Mouse (Mus musculus) heart, embryonic 12.5 days (tissue): Measurements from ENCODE around the gene Prr5l. TPM values are rescaled to one million over a fixed set of nuclear protein-coding genes. Genes with fewer than 3 reads are reported as not detected.
A peak's percentile ranks its signal among the peaks of the same experiment; 100 is the strongest.

Experiments
- ATAC-seq: fragments of 200-750 bp; cut with Nextera tagmentation; 2 replicates; pipeline ENCODE4 v1.8.0; 2017; ENCODE audit warnings: moderate TSS enrichment, moderate library complexity; ENCODE audit not compliant: insufficient number of reproducible peaks, low FRiP score
- H3K27ac ChIP-seq: fragments of 300-500 bp; sonication (generic); 2 replicates; pipeline ENCODE4 v1.5.1; 2016; ENCODE audit warnings: mild to moderate bottlenecking, moderate library complexity; ENCODE audit not compliant: poor library complexity, severe bottlenecking
- H3K27me3 ChIP-seq: fragments of 300-500 bp; sonication (generic); replicated peaks from 2 replicates; pipeline ENCODE4 v1.6.1; 2016; ENCODE audit warnings: mild to moderate bottlenecking, moderate library complexity
- H3K36me3 ChIP-seq: fragments of 300-500 bp; sonication (generic); 2 replicates; pipeline ENCODE4 v1.6.1; 2016; ENCODE audit warnings: mild to moderate bottlenecking, moderate library complexity
- H3K4me1 ChIP-seq: fragments of 300-500 bp; sonication (generic); replicated peaks from 2 replicates; pipeline ENCODE4 v1.6.1; 2016; ENCODE audit warnings: mild to moderate bottlenecking
- H3K4me2 ChIP-seq: fragments of 300-500 bp; sonication (generic); 2 replicates; pipeline ENCODE4 v1.6.1; 2016; ENCODE audit warnings: mild to moderate bottlenecking, moderate library complexity
- H3K4me3 ChIP-seq: fragments of 300-500 bp; sonication (generic); 2 replicates; pipeline ENCODE4 v1.5.1; 2016; ENCODE audit warnings: mild to moderate bottlenecking
- H3K9ac ChIP-seq: fragments of 300-500 bp; sonication (generic); 2 replicates; pipeline ENCODE4 v1.6.1; 2016; ENCODE audit warnings: mild to moderate bottlenecking, moderate library complexity
- H3K9me3 ChIP-seq: fragments of 300-500 bp; sonication (generic); replicated peaks from 2 replicates; pipeline ENCODE4 v1.6.1; 2016; ENCODE audit warnings: mild to moderate bottlenecking, moderate library complexity
- WGBS: fragments of 180-500 bp; shearing (Covaris S2); methylation state at CpG from one replicate; pipeline ENCODE4 v1.1.7; 2016; 5-methylcytosine and 5-hydroxymethylcytosine counted together
- polyA plus RNA-seq: library from polyadenylated mRNA; unstranded; fragments of >200 nt; fragmentation: Nextera tagmentation; extraction: Ambion mirVana; gene quantifications from 2 replicates; pipeline ENCODE4 v1.2.1, GENCODE M21; 2016

Prr5l gene
- polyA plus RNA-seq, 1 experiment from 2014 or later = 10.3 TPM

- no peaks in the 10 kb centered on the region for H3K9me3 ChIP-seq
- H3K36me3 ChIP-seq = no peaks in the 10 kb centered on the region
- no peak overlapping the region for H3K9ac ChIP-seq
- WGBS = 70% methylated on average over 5 of the region's 5 CpGs
- no peaks in the 10 kb centered on the region for H3K27me3 ChIP-seq
- ATAC-seq = no peak
- peaks cover 20% of the 10 kb centered on the region for H3K4me1 ChIP-seq
- H3K4me3 ChIP-seq = no peak overlapping the region
- no peak overlapping the region for H3K4me2 ChIP-seq
- no peak overlapping the region for H3K27ac ChIP-seq
Measured at GRCm38 (mm10) chr2:101831851-101832250, 51.0 kb downstream of the Prr5l start.

GRCm38 (mm10) chr2:101830186-101830915, 52.5 kb downstream of the Prr5l start:
- H3K4me2 ChIP-seq = 0 out of 2 replicates have a peak overlapping the region, but pooled peaks have one; percentile 9
- no peak for ATAC-seq

GRCm38 (mm10) chr2:101829013-101829412, 53.8 kb downstream of the Prr5l start:
- no peak overlapping the region for H3K4me3 ChIP-seq
- H3K36me3 ChIP-seq = no peaks in the 10 kb centered on the region
- no peaks in the 10 kb centered on the region for H3K27me3 ChIP-seq
- no peak overlapping the region for H3K9ac ChIP-seq
- no peak overlapping the region for H3K4me2 ChIP-seq
- 78% methylated on average over 4 of the region's 4 CpGs for WGBS
- ATAC-seq = no peak
- no peak overlapping the region for H3K27ac ChIP-seq
- H3K9me3 ChIP-seq = no peaks in the 10 kb centered on the region
- H3K4me1 ChIP-seq = peaks cover 20% of the 10 kb centered on the region

More at GRCm38 (mm10) chr2:101830186-101830915, 52.5 kb downstream of the Prr5l start:
- H3K4me1 ChIP-seq = peaks cover 20% of the 10 kb centered on the region
- 38% methylated on average over 9 of the region's 9 CpGs for WGBS
- H3K36me3 ChIP-seq = no peaks in the 10 kb centered on the region
- H3K9ac ChIP-seq = no peak overlapping the region
- H3K27me3 ChIP-seq = no peaks in the 10 kb centered on the region
- H3K9me3 ChIP-seq = no peaks in the 10 kb centered on the region
- H3K4me3 ChIP-seq = no peak overlapping the region
- no peak overlapping the region for H3K27ac ChIP-seq

GRCm38 (mm10) chr2:101828057-101828643, 54.7 kb downstream of the Prr5l start:
- ATAC-seq = no peak
- WGBS = 57% methylated on average over 5 of the region's 5 CpGs
- Histone ChIP-seq H3K4me3 (no peak overlapping the region), H3K9me3 (no peaks in the 10 kb centered on the region), H3K27ac (no peak overlapping the region), H3K4me2 (no peak overlapping the region), H3K4me1 (peaks cover 20% of the 10 kb centered on the region), H3K9ac (no peak overlapping the region), H3K36me3 (no peaks in the 10 kb centered on the region), H3K27me3 (no peaks in the 10 kb centered on the region)

GRCm38 (mm10) chr2:101827626-101828025, 55.2 kb downstream of the Prr5l start:
- H3K27me3 ChIP-seq = no peaks in the 10 kb centered on the region
- H3K4me3 ChIP-seq = no peak overlapping the region
- ATAC-seq = no peak
- no peak overlapping the region for H3K27ac ChIP-seq
- H3K4me1 ChIP-seq = peaks cover 21% of the 10 kb centered on the region
- no peaks in the 10 kb centered on the region for H3K9me3 ChIP-seq
- no peaks in the 10 kb centered on the region for H3K36me3 ChIP-seq
- WGBS = 10% methylated on average over 5 of the region's 5 CpGs
- H3K4me2 ChIP-seq = no peak overlapping the region
- no peak overlapping the region for H3K9ac ChIP-seq

GRCm38 (mm10) chr2:101826950-101827600, 55.8 kb downstream of the Prr5l start:
- no peaks in the 10 kb centered on the region for H3K9me3 ChIP-seq
- H3K27me3 ChIP-seq = no peaks in the 10 kb centered on the region
- no peak overlapping the region for H3K4me3 ChIP-seq
- H3K36me3 ChIP-seq = no peaks in the 10 kb centered on the region
- peaks cover 27% of the 10 kb centered on the region for H3K4me1 ChIP-seq
- H3K27ac ChIP-seq = no peak overlapping the region
- ATAC-seq = no peak
- no peak overlapping the region for H3K4me2 ChIP-seq
- 57% methylated on average over 3 of the region's 3 CpGs for WGBS
- H3K9ac ChIP-seq = no peak overlapping the region

GRCm38 (mm10) chr2:101826186-101826707, 56.6 kb downstream of the Prr5l start:
- no peak for ATAC-seq
- peaks cover 27% of the 10 kb centered on the region for H3K4me1 ChIP-seq

GRCm38 (mm10) chr2:101825226-101826120, 57.4 kb downstream of the Prr5l start:
- H3K4me2 ChIP-seq = no peak overlapping the region
- H3K4me3 ChIP-seq = no peak overlapping the region
- no peaks in the 10 kb centered on the region for H3K36me3 ChIP-seq
- H3K9ac ChIP-seq = no peak overlapping the region
- 70% methylated on average over 9 of the region's 9 CpGs for WGBS
- no peaks in the 10 kb centered on the region for H3K27me3 ChIP-seq
- H3K27ac ChIP-seq = no peak overlapping the region
- H3K4me1 ChIP-seq = peaks cover 25% of the 10 kb centered on the region
- no peaks in the 10 kb centered on the region for H3K9me3 ChIP-seq
- no peak for ATAC-seq

More at GRCm38 (mm10) chr2:101826186-101826707, 56.6 kb downstream of the Prr5l start:
- no peak overlapping the region for H3K27ac ChIP-seq
- H3K36me3 ChIP-seq = no peaks in the 10 kb centered on the region
- H3K9ac ChIP-seq = no peak overlapping the region
- H3K4me3 ChIP-seq = no peak overlapping the region
- no peaks in the 10 kb centered on the region for H3K27me3 ChIP-seq
- 51% methylated on average over 2 of the region's 2 CpGs for WGBS
- no peaks in the 10 kb centered on the region for H3K9me3 ChIP-seq
- no peak overlapping the region for H3K4me2 ChIP-seq

- Histone ChIP-seq H3K9ac (no peak overlapping the region), H3K9me3 (no peaks in the 10 kb centered on the region), H3K4me1 (peaks cover 18% of the 10 kb centered on the region), H3K4me2 (no peak overlapping the region), H3K36me3 (no peaks in the 10 kb centered on the region), H3K4me3 (no peak overlapping the region), H3K27me3 (no peaks in the 10 kb centered on the region), H3K27ac (no peak overlapping the region)
- WGBS = 70% methylated on average over 3 of the region's 4 CpGs
- ATAC-seq = no peak
Measured at GRCm38 (mm10) chr2:101823821-101824220, 59.0 kb downstream of the Prr5l start.

GRCm38 (mm10) chr2:101822785-101823184, 60.0 kb downstream of the Prr5l start:
- ATAC-seq = no peak
- 60% methylated on average over 13 of the region's 13 CpGs for WGBS
- 0 out of 2 replicates have a peak overlapping the region, but pooled peaks have one; percentile 9 for H3K4me2 ChIP-seq

More at GRCm38 (mm10) chr2:101822785-101823184, 60.0 kb downstream of the Prr5l start:
- H3K4me3 ChIP-seq = no peak overlapping the region
- H3K4me1 ChIP-seq = peaks cover 16% of the 10 kb centered on the region
- no peak overlapping the region for H3K9ac ChIP-seq
- no peaks in the 10 kb centered on the region for H3K9me3 ChIP-seq
- H3K36me3 ChIP-seq = no peaks in the 10 kb centered on the region
- no peaks in the 10 kb centered on the region for H3K27me3 ChIP-seq
- H3K27ac ChIP-seq = peak overlapping the region; percentile 12; the same call in 1 of the 2 replicates
